Mouse (Mus musculus): ENCODE results near the gene Srp72.
"Not testable (repeated sequence)": the region's sequence is repeated elsewhere in the genome, so short reads cannot be mapped to it uniquely, and the experiment has no call there.

Gene Srp72

GRCm38 (mm10) chr5:76964651-76965050, 9.8 kb upstream of the Srp72 start:
- no peak for DNase-seq (ENCODE audit: low spot score)

GRCm38 (mm10) chr5:76969250-76969649, 5.2 kb upstream of the Srp72 start:
- DNase-seq (ENCODE audit: low spot score): no peak

- DNase-seq (ENCODE audit: low spot score): not testable (repeated sequence)
Measured at GRCm38 (mm10) chr5:76971115-76971514, 3.4 kb upstream of the Srp72 start.

- DNase-seq (ENCODE audit: low spot score): no peak
Measured at GRCm38 (mm10) chr5:76973488-76973887, 995 bp upstream of the Srp72 start.

- DNase-seq (ENCODE audit: low spot score): no peak
Measured at GRCm38 (mm10) chr5:76974207-76974553, 303 bp upstream of the Srp72 start.

GRCm38 (mm10) chr5:76975736-76976135, 1.3 kb downstream of the Srp72 start:
- no peak for DNase-seq (ENCODE audit: low spot score)

GRCm38 (mm10) chr5:76984015-76984414, 9.5 kb downstream of the Srp72 start:
- no peak for DNase-seq (ENCODE audit: low spot score)

- no peak for DNase-seq (ENCODE audit: low spot score)
Measured at GRCm38 (mm10) chr5:76990789-76991188, 16.3 kb downstream of the Srp72 start.

GRCm38 (mm10) chr5:76993174-76993814, 18.8 kb downstream of the Srp72 start:
- no peak for DNase-seq (ENCODE audit: low spot score)

GRCm38 (mm10) chr5:76998416-76998815, 23.9 kb downstream of the Srp72 start:
- no peak for DNase-seq (ENCODE audit: low spot score)

GRCm38 (mm10) chr5:77001192-77001591, 26.7 kb downstream of the Srp72 start:
- DNase-seq (ENCODE audit: low spot score): no peak

- DNase-seq (ENCODE audit: low spot score): no peak
Measured at GRCm38 (mm10) chr5:77004051-77004821, 29.8 kb downstream of the Srp72 start, which contains the start of gene Arl9. Arl9 (plus strand) TSS chr5:77004055.

GRCm38 (mm10) chr5:77010352-77010751, 35.9 kb downstream of the Srp72 start:
- DNase-seq (ENCODE audit: low spot score): no peak

- no peak for DNase-seq (ENCODE audit: low spot score)
Measured at GRCm38 (mm10) chr5:77011082-77011481, 36.6 kb downstream of the Srp72 start.

- no peak for DNase-seq (ENCODE audit: low spot score)
Measured at GRCm38 (mm10) chr5:77013171-77013570, 38.7 kb downstream of the Srp72 start.

GRCm38 (mm10) chr5:77015544-77016482, 41.3 kb downstream of the Srp72 start, which contains the start of gene Thegl:
Thegl (plus strand) TSS chr5:77016023.
- peak; percentile 84 for DNase-seq (ENCODE audit: low spot score)

- no peak for DNase-seq (ENCODE audit: low spot score)
Measured at GRCm38 (mm10) chr5:77028034-77028433, 53.6 kb downstream of the Srp72 start.

- peak; percentile 69 for DNase-seq (ENCODE audit: low spot score)
Measured at GRCm38 (mm10) chr5:77029735-77030134, 55.3 kb downstream of the Srp72 start.

- not testable (repeated sequence) for DNase-seq (ENCODE audit: low spot score)
Measured at GRCm38 (mm10) chr5:77035101-77035500, 60.6 kb downstream of the Srp72 start.

- DNase-seq (ENCODE audit: low spot score): no peak
Measured at GRCm38 (mm10) chr5:77038451-77038850, 64.0 kb downstream of the Srp72 start.

- DNase-seq (ENCODE audit: low spot score): no peak
Measured at GRCm38 (mm10) chr5:77039391-77039790, 64.9 kb downstream of the Srp72 start.

GRCm38 (mm10) chr5:77044362-77044761, 69.9 kb downstream of the Srp72 start:
- no peak for DNase-seq (ENCODE audit: low spot score)

Measured in lung, postnatal 25 days (tissue).